ENCODE assay signal across 15 mouse cellular contexts in genomic region chr3:65990524-65990923, GRCm38 (mm10). TPM values are rescaled to one million over a fixed set of nuclear protein-coding genes. Genes with fewer than 3 reads are reported as not detected.
DNase-seq lines count a peak whose midpoint lies in the region; ATAC-seq and TF ChIP-seq lines count a peak whose summit lies in the region.
"Had no signal": no experiment of that assay in that cellular context is flagged by ENCODE, and none has a peak within 500 bp of the region (broad histone marks: within the 10 kb centered on the region; RNA-seq: fewer than 3 reads in every experiment).

No protein-coding gene starts in this region.

- ATAC-seq in heart, embryonic 13.5 days (ENCODE audit: extremely low read depth, insufficient number of reproducible peaks, low FRiP score, low TSS enrichment), result no peak
- peak; percentile 49 to 58; a peak in 2 of 4 replicates for ATAC-seq in hematopoietic stem cell, adult 5-6 weeks (replicated peaks in 1 of 2; ENCODE audit: insufficient read depth in 1 of 2, low FRiP score in 2 of 2, low TSS enrichment in 1 of 2, low read depth in 1 of 2, poor library complexity in 2 of 2, severe bottlenecking in 2 of 2)
- peak; percentile 61 for ATAC-seq in megakaryocyte progenitor cell, adult 5-6 weeks (replicated peaks; ENCODE audit: poor library complexity)
- ATAC-seq: intestine, postnatal 0 days had no signal

- H3K4me3 ChIP-seq in heart, embryonic 13.5 days, result no peak overlapping the region
- H3K4me3 ChIP-seq in CH12.LX (replicated peaks in 1 of 3; ENCODE audit: low read depth in 2 of 3, low read length in 2 of 3, poor library complexity in 1 of 3), result no peak overlapping the region
- H3K4me3 ChIP-seq in forebrain, embryonic 10.5 days, result no peak overlapping the region
- H3K4me3 ChIP-seq: lung, embryonic 15.5 days; midbrain, embryonic 10.5 days; midbrain, embryonic 15.5 days; neural tube, embryonic 12.5 days had no signal

- DNase-seq in heart, postnatal 14 days, result no peak
- DNase-seq in CH12.LX (ENCODE audit: extremely low read depth), result no peak
- no peak for DNase-seq in forebrain, embryonic 10.5 days (ENCODE audit: extremely low spot score, low spot score)
- DNase-seq in urinary bladder, postnatal 36 days (ENCODE audit: low spot score in 2 of 2), result no peak
- DNase-seq: gastrocnemius, postnatal 25 days; thymus, postnatal 36 days had no signal

- intact Hi-C loops in heart, postnatal 14 days (cut with DNase I), result loop anchor here (2.0 to 5.0 kb wide), 3 partner anchors 34 to 128 kb away; no protein-coding TSS in a partner anchor

- no peak overlapping the region for H3K9ac ChIP-seq in heart, embryonic 13.5 days
- H3K9ac ChIP-seq in CH12.LX (ENCODE audit: insufficient read depth, low read depth), result no peak overlapping the region
- H3K9ac ChIP-seq: hindbrain, embryonic 14.5 days; lung, embryonic 15.5 days; midbrain, embryonic 15.5 days; neural tube, embryonic 12.5 days had no signal

- no peak for TF ChIP-seq RAD21 in CH12.LX (IDR thresholded peaks at IDR 0.05; ENCODE audit: low read depth, low read length)

- H3K4me1 ChIP-seq in heart, embryonic 13.5 days, result 0 out of 2 replicates have a peak, but pooled peaks cover 5% of the 10 kb centered on the region
- H3K4me1 ChIP-seq in CH12.LX (ENCODE audit: control insufficient read depth in 1 of 2, insufficient read depth in 2 of 2), result no peaks in the 10 kb centered on the region
- H3K4me1 ChIP-seq in forebrain, embryonic 10.5 days, result no peaks in the 10 kb centered on the region
- H3K4me1 ChIP-seq: lung, embryonic 15.5 days; midbrain, embryonic 15.5 days; neural tube, embryonic 12.5 days had no signal

- dilution Hi-C loops in CH12.LX (cut with MboI; ENCODE audit: extremely low pct_ligation_motif_present, extremely low pct_unique_long_range_greater_than_20kb, low sequenced_read_pairs), result no loop called here

- peak overlapping the region; percentile 18; the same call in 1 of the 2 replicates for H3K4me2 ChIP-seq in heart, embryonic 13.5 days
- peak overlapping the region; percentile 57; the same call in 1 of the 2 replicates for H3K4me2 ChIP-seq in CH12.LX (ENCODE audit: insufficient read depth, low read depth, poor library complexity, severe bottlenecking)
- H3K4me2 ChIP-seq: hindbrain, embryonic 14.5 days; lung, embryonic 15.5 days; midbrain, embryonic 15.5 days; neural tube, embryonic 12.5 days had no signal

- TF ChIP-seq EP300 in CH12.LX (IDR thresholded peaks at IDR 0.05; ENCODE audit: low read length), result no peak

- no peaks in the 10 kb centered on the region for H3K9me3 ChIP-seq in heart, embryonic 13.5 days
- no peaks in the 10 kb centered on the region for H3K9me3 ChIP-seq in CH12.LX (replicated peaks; ENCODE audit: low read length)
- no peaks in the 10 kb centered on the region for H3K9me3 ChIP-seq in forebrain, embryonic 10.5 days
- H3K9me3 ChIP-seq: lung, embryonic 15.5 days; midbrain, embryonic 10.5 days; midbrain, embryonic 15.5 days; neural tube, embryonic 12.5 days had no signal

- H3K79me2 ChIP-seq in CH12.LX (replicated peaks; ENCODE audit: control insufficient read depth, extremely low read depth, insufficient read depth, poor library complexity, severe bottlenecking), result no peaks in the 10 kb centered on the region

- H3K27me3 ChIP-seq in heart, embryonic 13.5 days (replicated peaks), result no peaks in the 10 kb centered on the region
- no peaks in the 10 kb centered on the region for H3K27me3 ChIP-seq in CH12.LX (replicated peaks)
- H3K27me3 ChIP-seq in forebrain, embryonic 10.5 days (ENCODE audit: poor library complexity, severe bottlenecking), result no peaks in the 10 kb centered on the region
- H3K27me3 ChIP-seq: lung, embryonic 15.5 days; midbrain, embryonic 15.5 days; neural tube, embryonic 12.5 days had no signal

- in situ Hi-C loops in CH12.LX (cut with MboI; ENCODE audit: low pct_ligation_motif_present, low pct_unique_long_range_greater_than_20kb, low sequenced_read_pairs), result no loop called here

- no peak overlapping the region for H3K27ac ChIP-seq in heart, embryonic 13.5 days (replicated peaks)
- no peak overlapping the region for H3K27ac ChIP-seq in CH12.LX (ENCODE audit: insufficient read depth, low read depth)
- no peak overlapping the region for H3K27ac ChIP-seq in forebrain, embryonic 10.5 days
- H3K27ac ChIP-seq: hindbrain, embryonic 14.5 days; lung, embryonic 15.5 days; midbrain, embryonic 10.5 days; midbrain, embryonic 15.5 days; neural tube, embryonic 12.5 days had no signal

- no peak for TF ChIP-seq POLR2A in CH12.LX (IDR thresholded peaks at IDR 0.05; ENCODE audit: low read depth, low read length)

- WGBS in heart, embryonic 13.5 days, result 72% methylated on average over 4 of the region's 4 CpGs
- 83% methylated on average over 4 of the region's 4 CpGs for WGBS in forebrain, embryonic 10.5 days

- H3K36me3 ChIP-seq in heart, embryonic 13.5 days, result no peaks in the 10 kb centered on the region
- H3K36me3 ChIP-seq in CH12.LX (replicated peaks in 1 of 2; ENCODE audit: control insufficient read depth in 1 of 2, insufficient read depth in 1 of 2, low read length in 1 of 2), result no peaks in the 10 kb centered on the region
- H3K36me3 ChIP-seq in forebrain, embryonic 10.5 days (replicated peaks), result no peaks in the 10 kb centered on the region
- H3K36me3 ChIP-seq: lung, embryonic 15.5 days; midbrain, embryonic 10.5 days; midbrain, embryonic 15.5 days; neural tube, embryonic 12.5 days had no signal

- TF ChIP-seq CTCF in CH12.LX (conservative IDR thresholded peaks at IDR 0.05 in 1 of 2, IDR thresholded peaks at IDR 0.05 in 1 of 2; ENCODE audit: low read depth in 2 of 2, low read length in 2 of 2), result no peak

TF ChIP-seq in CH12.LX, 34 proteins besides CTCF, POLR2A, EP300 and RAD21:
- TF ChIP-seq TBP (conservative IDR thresholded peaks at IDR 0.05; ENCODE audit: low read depth, low read length), result no peak
- TF ChIP-seq MAX (IDR thresholded peaks at IDR 0.05; ENCODE audit: low read length), result no peak
- TF ChIP-seq TCF12 (IDR thresholded peaks at IDR 0.05; ENCODE audit: low read depth, low read length), result no peak
- no peak for TF ChIP-seq GABPA (IDR thresholded peaks at IDR 0.05; ENCODE audit: insufficient replicate concordance, low read depth, low read length)
- TF ChIP-seq MXI1 (IDR thresholded peaks at IDR 0.05; ENCODE audit: low read depth, low read length), result no peak
TF ChIP-seq in CH12.LX: peak in this region for 0.

RNA-seq across cellular contexts. Expression of gene Ccnl1, which starts 32.5 kb away (rescaled TPM):
- polyA plus RNA-seq in heart, embryonic 13.5 days (2015; fragmentation: Nextera tagmentation; extraction: Ambion mirVana), result 61.2 and 67.7 TPM in 2 replicates
- total RNA-seq in heart, postnatal 14 days (2021), result 10 to 100 TPM; 33.6 TPM
- total RNA-seq in CH12.LX (2012; rRNA removed) (25.1 and 29.9 TPM in 2 replicates), CH12.LX (2014; rRNA removed) (66.2 and 79.4 TPM in 2 replicates)
- 52.4 and 58.8 TPM in 2 replicates for polyA plus RNA-seq in CH12.LX (2012; ENCODE audit: insufficient read length, low read depth)
- total RNA-seq in hematopoietic stem cell, adult 5-6 weeks (2017), result 442 and 717 TPM in 2 replicates
- 225 and 270 TPM in 2 replicates for total RNA-seq in megakaryocyte progenitor cell, adult 5-6 weeks (2015)
- 231 and 265 TPM in 2 replicates for total RNA-seq in megakaryocyte progenitor cell, adult 5-6 weeks (2017)
- polyA plus RNA-seq in forebrain, embryonic 10.5 days (2016; fragmentation: Nextera tagmentation; extraction: Ambion mirVana), result 99.3 and 107 TPM in 2 replicates
